28 mouse cellular contexts compared by ENCODE assay signal in genomic region chr12:80962566-80962965, GRCm38 (mm10). TPM values are rescaled to one million over a fixed set of nuclear protein-coding genes. Genes with fewer than 3 reads are reported as not detected.
"Had no signal": no experiment of that assay in that cellular context is flagged by ENCODE, and none has a peak within 500 bp of the region (broad histone marks: within the 10 kb centered on the region; RNA-seq: fewer than 3 reads in every experiment).

No protein-coding gene starts in this region.

- H3K27ac ChIP-seq: gastrocnemius, adult 2 months; heart, adult 2 months; heart, embryonic 13.5 days; heart, embryonic 15.5 days; hindbrain, embryonic 10.5 days; hindbrain, embryonic 12.5 days; hindbrain, embryonic 14.5 days; limb, embryonic 13.5 days; limb, embryonic 15.5 days; liver, embryonic 13.5 days had no signal

- ATAC-seq: forebrain, embryonic 16.5 days; hindbrain, embryonic 16.5 days; inflammation-experienced regulatory T-cells, adult 6 months; intestine, postnatal 0 days had no signal

- H3K27me3 ChIP-seq: heart, embryonic 13.5 days; heart, embryonic 15.5 days; hindbrain, embryonic 12.5 days; limb, embryonic 13.5 days; limb, embryonic 15.5 days; liver, embryonic 13.5 days had no signal

- H3K4me1 ChIP-seq: heart, embryonic 13.5 days; heart, embryonic 15.5 days; hindbrain, embryonic 10.5 days; hindbrain, embryonic 12.5 days; limb, embryonic 13.5 days; limb, embryonic 15.5 days; liver, embryonic 13.5 days had no signal

- H3K9ac ChIP-seq: heart, embryonic 13.5 days; heart, embryonic 15.5 days; hindbrain, embryonic 12.5 days; hindbrain, embryonic 14.5 days; limb, embryonic 13.5 days; limb, embryonic 15.5 days; liver, embryonic 13.5 days had no signal

- H3K4me2 ChIP-seq: heart, embryonic 11.5 days; heart, embryonic 13.5 days; heart, embryonic 15.5 days; hindbrain, embryonic 12.5 days; hindbrain, embryonic 14.5 days; limb, embryonic 13.5 days; limb, embryonic 15.5 days; liver, embryonic 13.5 days had no signal

- H3K9me3 ChIP-seq: heart, embryonic 13.5 days; heart, embryonic 15.5 days; hindbrain, embryonic 10.5 days; hindbrain, embryonic 12.5 days; limb, embryonic 13.5 days; limb, embryonic 15.5 days; liver, embryonic 13.5 days had no signal

- DNase-seq: gastrocnemius, adult 2 months; gastrocnemius, postnatal 10 days; gastrocnemius, postnatal 25 days; heart, adult 2 months; heart, postnatal 14 days; heart, postnatal 4 days; kidney, adult 18-20 months; kidney, adult 8-10 months; kidney, postnatal 10 days; kidney, postnatal 36 days; layer of hippocampus, adult 9-11 months; layer of hippocampus, postnatal 36 days; left cerebral cortex, postnatal 4 days; liver, embryonic 13.5 days had no signal

- H3K4me3 ChIP-seq: gastrocnemius, adult 2 months; heart, adult 2 months; heart, embryonic 13.5 days; heart, embryonic 15.5 days; hindbrain, embryonic 10.5 days; hindbrain, embryonic 12.5 days; limb, embryonic 13.5 days; limb, embryonic 15.5 days; liver, embryonic 13.5 days had no signal

RNA-seq across cellular contexts. Expression of gene Slc10a1, which starts 5.9 kb away (rescaled TPM):
- polyA plus RNA-seq: frontal cortex, adult 2 months; heart, adult 2 months; large intestine, adult 2 months had no signal
